Mouse (Mus musculus) hindbrain, embryonic 14.5 days (tissue): ENCODE measurements at regions not wholly inside any gene's neighbourhood (a gene's known extent, or its start where the extent isn't known, plus 50 kb on each side); places are given as distances from the start of the nearest gene placed in this dataset.

ENCODE experiments used
- ATAC-seq: fragments of 200-750 bp; cut with Nextera tagmentation; 2 replicates; pipeline ENCODE4 v1.8.0; 2017; ENCODE audit warnings: moderate number of reproducible peaks, mild to moderate bottlenecking, moderate TSS enrichment, moderate library complexity; ENCODE audit not compliant: low FRiP score
- DNase-seq: peaks from one replicate; pipeline ENCODE4 v3.0.0-alpha.2; 2015; ENCODE audit warnings: low spot score
- H3K27ac ChIP-seq: fragments of 300-500 bp; sonication (generic); 2 replicates; pipeline ENCODE4 v1.5.1; 2014; ENCODE audit warnings: mild to moderate bottlenecking, moderate library complexity
- H3K27me3 ChIP-seq: fragments of 300-500 bp; sonication (generic); 2 replicates; pipeline ENCODE4 v1.6.1; 2014; ENCODE audit warnings: mild to moderate bottlenecking, low read length, mixed read lengths; ENCODE audit not compliant: control insufficient read depth, insufficient read depth
- H3K36me3 ChIP-seq: fragments of 300-500 bp; sonication (generic); replicated peaks from 2 replicates; pipeline ENCODE4 v1.6.1; 2014; ENCODE audit not compliant: control insufficient read depth, insufficient read depth
- H3K4me1 ChIP-seq: fragments of 300-500 bp; sonication (generic); replicated peaks from 2 replicates; pipeline ENCODE4 v1.6.1; 2014; ENCODE audit warnings: antibody characterized with exemption, low read length, mixed read lengths; ENCODE audit not compliant: control insufficient read depth, insufficient read depth
- H3K4me2 ChIP-seq: fragments of 300-500 bp; sonication (generic); replicated peaks from 2 replicates; pipeline ENCODE4 v1.6.1; 2014; ENCODE audit warnings: mild to moderate bottlenecking, moderate library complexity
- H3K4me3 ChIP-seq: fragments of 300-500 bp; sonication (generic); replicated peaks from 2 replicates; pipeline ENCODE4 v1.5.1; 2014; ENCODE audit warnings: mild to moderate bottlenecking, low read length
- H3K9ac ChIP-seq: fragments of 300-500 bp; sonication (generic); 2 replicates; pipeline ENCODE4 v1.6.1; 2014
- H3K9me3 ChIP-seq: fragments of 300-500 bp; sonication (generic); 2 replicates; pipeline ENCODE4 v1.6.1; 2016; ENCODE audit warnings: low read length; ENCODE audit not compliant: control insufficient read depth
- WGBS: fragments of 180-500 bp; shearing (Covaris S2); extraction: QIAGEN DNeasy Blood & Tissue Kit; methylation state at CpG from one replicate; pipeline ENCODE4 v1.1.7; 2014; 5-methylcytosine and 5-hydroxymethylcytosine counted together

DNA sequence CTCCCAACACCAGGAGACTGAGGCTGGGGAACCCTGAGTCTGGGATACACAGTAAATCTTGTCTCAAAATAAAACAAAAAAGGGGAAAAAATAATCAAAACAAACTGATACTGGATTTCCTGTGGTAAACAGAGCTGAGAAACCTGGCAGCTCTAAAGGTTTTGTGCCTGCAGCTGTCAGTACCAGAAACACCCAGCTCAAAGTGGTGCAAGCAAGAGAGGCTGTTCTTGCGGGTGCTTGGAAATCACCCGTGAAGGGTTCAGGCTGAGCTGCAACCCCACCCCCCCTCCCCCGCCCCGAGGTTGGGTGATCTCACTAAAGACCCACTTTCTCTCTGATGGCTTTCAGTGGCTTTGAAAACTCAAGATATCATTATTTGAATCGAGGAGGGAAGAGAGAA, 90.1 kb upstream of the Sall1 start:
- no peaks in the 10 kb centered on the region for H3K27me3 ChIP-seq
- no peak overlapping the region for H3K4me2 ChIP-seq
- H3K9ac ChIP-seq: no peak overlapping the region
- ATAC-seq (no peak), DNase-seq (no peak)
- WGBS: 53% methylated on average over 5 of the region's 5 CpGs
- H3K4me1 ChIP-seq: 0 out of 2 replicates have a peak, but pooled peaks cover 6% of the 10 kb centered on the region
- H3K36me3 ChIP-seq: no peaks in the 10 kb centered on the region
- no peak overlapping the region for H3K27ac ChIP-seq
- H3K9me3 ChIP-seq: no peaks in the 10 kb centered on the region
- H3K4me3 ChIP-seq: no peak overlapping the region

DNA sequence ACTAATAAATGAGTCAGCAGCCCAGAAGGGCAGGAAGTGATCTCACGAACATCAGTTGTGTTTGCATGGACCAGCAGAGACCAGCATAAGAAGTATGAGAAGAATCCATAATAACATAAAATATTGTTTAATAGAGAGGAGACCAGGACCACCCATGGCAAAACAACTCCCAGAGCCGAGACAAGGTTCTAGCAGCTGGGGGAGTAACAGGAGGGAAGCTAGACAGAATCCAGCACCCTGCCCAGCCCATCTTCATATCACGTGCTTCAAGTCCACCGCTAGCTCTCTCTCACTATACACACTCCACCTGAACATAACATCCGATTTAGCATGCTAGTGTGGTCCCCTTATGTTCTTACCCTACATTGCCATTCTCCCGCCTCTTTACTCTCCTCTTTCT, 77.1 kb upstream of the Sall1 start:
- DNase-seq: no peak
- Histone ChIP-seq H3K4me2 (no peak overlapping the region), H3K27me3 (no peaks in the 10 kb centered on the region), H3K4me1 (no peaks in the 10 kb centered on the region), H3K27ac (no peak overlapping the region), H3K36me3 (no peaks in the 10 kb centered on the region), H3K4me3 (no peak overlapping the region), H3K9me3 (no peaks in the 10 kb centered on the region), H3K9ac (no peak overlapping the region)
- ATAC-seq: no peak
- 92% methylated on average over 6 of the region's 6 CpGs for WGBS

DNA sequence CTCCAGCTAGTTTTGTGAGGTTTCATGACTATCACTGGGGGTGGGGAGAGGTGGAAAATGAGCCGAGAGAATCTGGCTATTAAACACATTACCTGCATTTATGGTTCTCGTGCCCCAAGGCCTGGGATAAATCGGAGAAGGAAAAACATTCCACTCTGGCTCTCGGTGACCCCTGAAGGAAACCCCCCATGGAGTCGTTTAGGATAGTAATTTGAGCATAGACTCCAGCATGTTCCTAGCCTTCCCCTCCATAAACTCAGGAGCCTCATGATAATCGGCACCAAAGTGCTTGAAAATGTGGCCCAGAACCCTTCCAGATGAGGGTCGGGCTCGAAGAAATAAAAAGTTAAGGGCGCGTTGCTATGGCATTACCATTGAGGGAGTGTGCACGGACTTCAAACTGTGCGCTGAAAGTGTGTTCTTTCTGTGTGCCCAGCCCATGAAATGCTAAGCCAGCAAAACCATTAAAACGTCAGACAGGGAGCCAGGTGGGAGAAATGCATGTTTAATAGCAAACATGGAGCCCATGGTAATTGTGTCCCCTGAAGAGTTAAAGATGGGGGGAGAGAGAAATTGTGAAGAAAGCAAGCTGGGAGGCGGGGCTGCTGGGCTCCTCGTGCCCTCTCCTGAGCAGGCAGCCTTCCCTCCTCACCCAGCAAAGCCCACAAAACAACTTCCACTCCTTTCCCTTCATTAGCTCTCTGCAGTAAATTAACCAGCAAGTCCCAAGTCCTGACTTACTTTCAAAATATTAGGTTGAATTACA, 64.1 kb upstream of the Sall1 start:
- Histone ChIP-seq H3K27ac (no peak overlapping the region), H3K4me3 (no peak overlapping the region)
- ATAC-seq: no peak

DNA sequence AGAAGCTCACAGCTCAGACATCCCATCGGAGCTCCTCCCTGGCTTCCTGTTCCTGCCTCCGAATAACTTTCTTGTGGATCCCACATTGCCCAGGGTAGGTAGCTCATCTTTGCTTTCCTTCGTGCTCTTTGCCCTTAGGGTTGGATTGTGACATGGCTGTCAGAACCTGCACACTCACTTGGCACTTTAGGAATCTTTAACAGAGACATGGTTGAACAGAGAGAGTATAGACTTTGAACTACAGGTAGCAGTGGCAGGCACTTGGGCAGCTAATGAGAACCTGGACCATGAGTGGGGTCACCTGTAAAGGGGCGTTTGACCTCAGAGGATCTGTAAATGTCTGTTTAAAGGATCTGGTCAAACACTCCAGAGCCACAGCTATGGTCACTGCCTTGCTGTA, 62.4 kb upstream of the Sall1 start:
- Histone ChIP-seq H3K9me3 (no peaks in the 10 kb centered on the region), H3K4me1 (no peaks in the 10 kb centered on the region), H3K4me2 (no peak overlapping the region), H3K36me3 (no peaks in the 10 kb centered on the region), H3K4me3 (no peak overlapping the region), H3K9ac (no peak overlapping the region), H3K27ac (no peak overlapping the region), H3K27me3 (no peaks in the 10 kb centered on the region)
- DNase-seq: no peak
- WGBS: 88% methylated on average over 4 of the region's 4 CpGs
- no peak for ATAC-seq

More for the DNA sequence above, 64.1 kb upstream of the Sall1 start:
- DNase-seq: no peak
- WGBS: 69% methylated on average over 15 of the region's 15 CpGs
- Histone ChIP-seq H3K36me3 (no peaks in the 10 kb centered on the region), H3K27me3 (no peaks in the 10 kb centered on the region), H3K4me2 (no peak overlapping the region), H3K9me3 (no peaks in the 10 kb centered on the region), H3K9ac (no peak overlapping the region), H3K4me1 (no peaks in the 10 kb centered on the region)

DNA sequence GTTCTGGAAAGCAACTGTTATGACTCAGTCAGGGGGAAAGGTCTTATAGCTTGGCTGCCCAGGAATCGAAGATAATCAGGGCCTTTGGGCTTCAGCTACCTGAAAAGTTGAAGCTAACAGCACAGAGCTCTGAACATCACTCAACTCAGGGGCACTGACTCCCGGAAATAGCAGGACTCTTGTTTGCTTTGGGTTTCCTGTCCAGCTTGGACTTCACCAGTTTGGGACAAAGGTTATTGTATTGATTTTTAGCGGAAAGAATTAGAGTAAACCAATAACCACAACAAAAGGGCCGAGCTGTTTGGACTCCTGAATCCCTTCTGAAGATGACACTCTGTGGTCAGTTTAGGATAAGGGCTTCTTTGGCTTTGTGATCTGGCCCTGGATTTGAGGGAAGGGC, 53.4 kb upstream of the Sall1 start:
- ATAC-seq: no peak
- no peak overlapping the region for H3K4me3 ChIP-seq
- H3K27ac ChIP-seq: no peak overlapping the region
- H3K4me1 ChIP-seq: no peaks in the 10 kb centered on the region
- no peaks in the 10 kb centered on the region for H3K9me3 ChIP-seq
- H3K4me2 ChIP-seq: no peak overlapping the region
- DNase-seq: no peak
- no peaks in the 10 kb centered on the region for H3K36me3 ChIP-seq
- H3K9ac ChIP-seq: no peak overlapping the region
- H3K27me3 ChIP-seq: no peaks in the 10 kb centered on the region
- WGBS: 88% methylated on average over 4 of the region's 4 CpGs
